Mouse (Mus musculus) small intestine, adult 2 months (tissue): ENCODE results near the gene Rps25. TPM values are rescaled to one million over a fixed set of nuclear protein-coding genes. Genes with fewer than 3 reads are reported as not detected.

ENCODE experiments used
- H3K27ac ChIP-seq: fragments of 200-500 bp; 2 replicates; pipeline ENCODE4 v1.5.1; 2012; ENCODE audit warnings: low read depth, low read length, control low read depth, inconsistent platforms; ENCODE audit not compliant: insufficient read depth
- H3K27me3 ChIP-seq: fragments of 200-500 bp; 2 replicates; pipeline ENCODE4 v1.6.1; 2012; ENCODE audit warnings: mild to moderate bottlenecking, moderate library complexity, low read length, inconsistent platforms; ENCODE audit not compliant: control insufficient read depth, insufficient read depth
- H3K36me3 ChIP-seq: fragments of 200-500 bp; 2 replicates; pipeline ENCODE4 v1.6.1; 2012; ENCODE audit warnings: mild to moderate bottlenecking, low read length, control low read depth, inconsistent platforms; ENCODE audit not compliant: control insufficient read depth, insufficient read depth
- H3K4me1 ChIP-seq: fragments of 200-500 bp; 2 replicates; pipeline ENCODE4 v1.6.1; 2012; ENCODE audit warnings: low read length, inconsistent platforms, mixed read lengths; ENCODE audit not compliant: control insufficient read depth, insufficient read depth, insufficient read length
- H3K4me3 ChIP-seq: fragments of 200-500 bp; 2 replicates; pipeline ENCODE4 v1.5.1; 2012; ENCODE audit warnings: low read depth, mild to moderate bottlenecking, control low read depth, inconsistent platforms, low read length, moderate library complexity
- CTCF ChIP-seq: fragments of 200-500 bp; IDR thresholded peaks from 2 replicates; pipeline ENCODE4 v1.5.1; 2012; ENCODE audit warnings: low read depth, mild to moderate bottlenecking, control low read depth, inconsistent platforms, low read length, moderate library complexity, mixed read lengths; ENCODE audit not compliant: insufficient replicate concordance, insufficient read length; ENCODE audit errors: extremely low read depth
- POLR2A ChIP-seq: fragments of 200-500 bp; IDR thresholded peaks from 2 replicates; pipeline ENCODE4 v1.6.1; 2012; ENCODE audit warnings: low read depth, mild to moderate bottlenecking, control low read depth, inconsistent platforms, low read length, moderate library complexity
- WGBS: fragments of 180-500 bp; shearing (Covaris S2); methylation state at CpG from one replicate; pipeline ENCODE4 v1.1.7; 2018; 5-methylcytosine and 5-hydroxymethylcytosine counted together
- polyA plus RNA-seq: library from polyadenylated mRNA; depleted of rRNA; stranded (reverse); fragments of >200 nt; gene quantifications from 2 replicates; pipeline ENCODE4 v1.2.3, GENCODE M21; 2012

Gene Rps25
- polyA plus RNA-seq, 1 experiment = 48.3 TPM

DNA sequence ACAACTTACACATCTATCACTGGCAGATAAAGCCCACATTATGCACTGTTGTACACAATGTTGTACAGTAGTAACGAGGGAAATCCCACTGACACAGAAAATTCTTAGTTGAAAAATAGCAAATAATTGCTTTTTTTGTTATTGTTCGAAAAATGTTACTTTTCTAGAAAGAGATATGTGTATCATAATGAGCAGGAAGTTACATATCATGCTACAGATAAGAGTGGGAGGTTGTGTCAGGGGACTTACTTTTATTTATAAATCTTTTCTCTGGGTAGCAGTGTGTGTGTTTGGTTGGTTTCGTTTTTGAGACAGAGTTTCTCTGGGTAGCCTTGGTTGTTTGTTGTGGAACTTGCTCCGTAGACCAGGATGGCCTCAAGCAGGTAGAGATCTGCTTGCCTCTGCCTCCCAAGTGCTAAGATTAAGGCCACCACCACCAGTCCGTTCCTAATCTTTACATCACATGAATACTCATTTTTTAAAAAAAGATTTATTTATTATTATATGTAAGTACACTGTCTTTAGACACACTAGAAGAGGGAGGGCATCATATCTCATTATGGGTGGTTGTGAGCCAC lies 28.7 kb upstream of the Rps25 start:
- Histone ChIP-seq H3K27ac (peak overlapping the region; percentile 83), H3K36me3 (peaks cover 21% of the 10 kb centered on the region), H3K27me3 (no peaks in the 10 kb centered on the region), H3K4me3 (no peak overlapping the region), H3K4me1 (peaks cover 5% of the 10 kb centered on the region; the same call in 1 of the 2 replicates)
- TF ChIP-seq POLR2A (no peak), CTCF (no peak)
- WGBS = 36% methylated on average over 5 of the region's 5 CpGs

DNA sequence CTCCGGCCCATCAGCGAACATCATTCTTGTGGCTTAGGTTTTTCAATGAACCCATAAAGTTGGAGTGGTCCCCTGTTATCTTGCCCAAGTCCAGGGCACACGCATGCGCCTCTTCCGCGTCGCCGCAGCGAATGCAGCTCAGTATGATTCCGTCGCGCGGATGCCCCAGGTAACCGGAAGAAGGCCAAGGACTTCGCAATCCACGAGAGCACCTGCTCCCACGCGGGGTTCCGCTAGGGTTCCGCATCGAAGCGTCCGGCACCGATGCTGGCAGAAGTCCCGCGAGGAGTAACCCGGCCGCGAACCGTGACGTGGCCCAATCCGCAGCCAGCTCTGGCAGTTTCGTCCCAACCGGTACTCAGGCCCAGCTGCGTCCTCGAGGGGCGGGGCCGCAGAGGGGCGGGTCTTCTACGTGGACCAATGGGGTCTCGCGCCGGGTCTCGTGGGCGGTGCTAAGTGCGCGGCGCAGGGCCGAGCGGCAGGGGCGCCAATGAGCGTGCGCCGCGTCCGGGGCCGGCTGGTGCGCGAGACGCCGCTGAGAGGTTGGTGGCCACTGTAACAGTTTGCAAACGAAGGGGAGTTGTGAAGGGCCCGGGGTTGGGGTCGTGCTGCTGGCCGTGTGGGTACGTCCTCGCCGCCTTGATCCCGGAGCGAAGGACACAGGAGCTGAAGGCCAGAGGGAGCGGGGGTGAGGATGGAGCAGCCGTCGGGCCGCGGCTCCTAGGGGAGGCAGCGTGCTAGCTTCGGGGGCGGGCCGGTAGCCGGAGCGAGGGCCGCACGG lies 27.7 kb upstream of the Rps25 start, which contains the start of gene Hyou1:
Gene Hyou1 (plus strand): TSS at position 437 of the 781 bp plus-strand sequence.
- Histone ChIP-seq H3K36me3 (peaks cover 30% of the 10 kb centered on the region), H3K4me3 (peak within 1 kb of the TSS; percentile 83), H3K4me1 (peaks cover 3% of the 10 kb centered on the region; the same call in 1 of the 2 replicates), H3K27me3 (no peaks in the 10 kb centered on the region), H3K27ac (peak within 1 kb of the TSS; percentile 83)
- under 1% methylated on average over 83 of the region's 83 CpGs for WGBS
- no peak for TF ChIP-seq CTCF
- peak; percentile 88 for TF ChIP-seq POLR2A

DNA sequence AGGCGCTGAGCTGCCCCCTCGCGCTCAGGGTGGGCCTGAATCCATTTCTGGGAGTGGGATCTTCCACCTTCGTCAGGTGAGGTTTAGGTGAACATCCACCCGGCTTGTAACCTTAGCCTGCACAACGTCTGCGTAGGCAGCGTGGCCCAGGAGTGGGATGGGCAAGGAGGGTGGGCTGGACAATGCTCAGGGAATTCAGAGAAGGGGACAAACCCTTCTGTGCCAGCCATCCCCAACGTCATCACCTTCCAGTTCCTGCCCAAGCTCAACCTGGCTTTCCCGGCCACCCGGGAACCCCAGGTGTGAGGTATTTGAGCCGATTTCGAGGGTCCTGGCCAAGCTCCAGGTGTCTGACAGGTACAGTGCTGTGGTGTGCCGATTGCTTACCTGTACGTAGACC lies 27.1 kb upstream of the Rps25 start:
- H3K36me3 ChIP-seq = peaks cover 36% of the 10 kb centered on the region
- H3K4me1 ChIP-seq = peaks cover 3% of the 10 kb centered on the region; the same call in 1 of the 2 replicates
- peak overlapping the region; percentile 83 for H3K4me3 ChIP-seq
- TF ChIP-seq POLR2A (no peak), CTCF (no peak)
- H3K27me3 ChIP-seq = no peaks in the 10 kb centered on the region
- 2% methylated on average over 15 of the region's 15 CpGs for WGBS
- peak overlapping the region; percentile 24 for H3K27ac ChIP-seq

DNA sequence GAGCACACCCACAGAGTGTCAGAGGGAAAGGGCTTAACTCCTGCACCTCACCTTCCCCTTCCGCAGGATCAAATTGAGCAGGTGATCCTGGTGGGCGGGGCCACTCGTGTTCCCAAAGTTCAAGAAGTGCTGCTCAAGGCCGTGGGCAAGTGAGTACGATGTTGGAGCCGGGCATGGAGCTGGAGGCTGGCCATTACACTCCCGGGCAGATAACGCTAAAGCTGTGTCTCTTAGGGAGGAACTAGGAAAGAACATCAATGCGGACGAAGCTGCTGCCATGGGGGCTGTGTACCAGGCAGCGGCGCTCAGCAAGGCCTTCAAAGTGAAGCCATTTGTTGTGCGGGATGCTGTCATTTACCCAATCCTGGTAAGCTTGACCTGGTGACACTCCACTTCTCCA lies 22.3 kb upstream of the Rps25 start:
- no peak overlapping the region for H3K4me3 ChIP-seq
- H3K4me1 ChIP-seq = peaks cover 3% of the 10 kb centered on the region; the same call in 1 of the 2 replicates
- no peak for TF ChIP-seq CTCF
- TF ChIP-seq POLR2A = no peak
- WGBS = 72% methylated on average over 13 of the region's 13 CpGs
- no peaks in the 10 kb centered on the region for H3K27me3 ChIP-seq
- no peak overlapping the region for H3K27ac ChIP-seq
- peaks cover 75% of the 10 kb centered on the region for H3K36me3 ChIP-seq

DNA sequence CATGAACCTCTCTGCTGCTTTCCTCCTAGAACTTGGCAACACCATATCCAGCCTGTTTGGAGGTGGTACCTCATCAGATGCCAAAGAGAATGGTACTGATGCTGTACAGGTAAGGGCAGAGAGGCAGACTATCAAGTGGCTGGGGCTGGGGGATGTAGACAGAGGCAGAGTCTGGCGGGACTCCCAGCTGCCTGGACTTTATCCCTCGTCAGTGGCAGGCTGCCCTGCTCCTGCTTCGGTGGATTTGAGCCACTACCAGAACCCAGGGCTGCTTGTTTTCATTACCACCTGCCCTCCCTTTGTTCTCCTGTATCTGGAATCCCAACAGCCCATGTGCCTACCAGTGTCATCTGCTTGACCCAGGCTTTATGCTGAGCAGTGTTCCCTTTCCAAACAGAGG lies 19.7 kb upstream of the Rps25 start:
- H3K27ac ChIP-seq = no peak overlapping the region
- H3K27me3 ChIP-seq = no peaks in the 10 kb centered on the region
- no peaks in the 10 kb centered on the region for H3K4me1 ChIP-seq
- H3K4me3 ChIP-seq = no peak overlapping the region
- peaks cover 82% of the 10 kb centered on the region for H3K36me3 ChIP-seq
- WGBS = 44% methylated on average over 3 of the region's 3 CpGs
- no peak for TF ChIP-seq CTCF
- TF ChIP-seq POLR2A = no peak

DNA sequence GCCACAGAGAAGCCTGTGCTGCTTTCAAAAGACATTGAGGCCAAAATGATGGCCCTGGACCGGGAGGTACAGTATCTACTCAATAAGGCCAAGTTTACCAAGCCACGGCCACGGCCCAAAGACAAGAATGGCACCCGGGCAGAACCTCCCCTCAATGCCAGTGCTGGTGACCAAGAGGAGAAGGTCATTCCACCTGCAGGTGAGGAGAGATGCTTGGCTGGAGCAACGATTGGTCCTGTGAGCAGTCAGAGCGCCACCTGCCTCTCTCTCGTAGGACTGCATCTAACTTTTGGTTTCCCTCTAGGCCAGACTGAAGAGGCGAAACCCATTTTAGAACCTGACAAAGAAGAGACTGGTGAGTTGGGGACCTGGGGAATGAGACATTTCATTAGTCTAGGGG lies 17.7 kb upstream of the Rps25 start:
- Histone ChIP-seq H3K4me3 (no peak overlapping the region), H3K27ac (no peak overlapping the region), H3K4me1 (no peaks in the 10 kb centered on the region), H3K36me3 (peaks cover 65% of the 10 kb centered on the region), H3K27me3 (no peaks in the 10 kb centered on the region)
- TF ChIP-seq POLR2A = no peak
- TF ChIP-seq CTCF = peak; percentile 70; the same call in 1 of the 2 replicates
- 48% methylated on average over 8 of the region's 8 CpGs for WGBS

DNA sequence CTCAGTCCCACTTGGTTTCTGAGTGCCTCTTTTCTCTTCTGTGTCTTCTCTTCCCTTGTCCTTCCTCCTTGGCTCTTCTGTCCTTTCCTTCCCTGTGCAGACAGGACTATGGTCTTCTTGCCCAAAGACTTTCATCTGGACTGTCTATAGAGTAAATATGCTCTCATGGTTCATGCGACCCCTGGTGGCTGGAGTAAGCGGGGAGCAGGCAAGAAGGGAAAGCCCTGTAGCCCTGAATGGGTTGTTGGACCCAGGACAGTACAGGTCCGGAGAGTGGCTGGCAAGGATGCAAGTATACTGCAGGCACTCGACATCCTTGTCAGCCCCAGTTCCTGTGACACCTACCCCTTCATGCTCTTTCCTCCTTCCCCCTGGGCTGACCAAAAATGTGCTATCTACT lies 15.5 kb upstream of the Rps25 start:
- WGBS = 24% methylated on average over 4 of the region's 4 CpGs
- Histone ChIP-seq H3K27me3 (no peaks in the 10 kb centered on the region), H3K36me3 (peaks cover 46% of the 10 kb centered on the region), H3K27ac (no peak overlapping the region), H3K4me3 (no peak overlapping the region), H3K4me1 (peaks cover 4% of the 10 kb centered on the region; the same call in 1 of the 2 replicates)
- TF ChIP-seq POLR2A (no peak), CTCF (peak; percentile 74; the same call in 1 of the 2 replicates)
